Mouse (Mus musculus) limb, embryonic 12.5 days (tissue): ENCODE measurements at regions not wholly inside any gene's neighbourhood (a gene's known extent, or its start where the extent isn't known, plus 50 kb on each side); places are given as distances from the start of the nearest gene placed in this dataset.

Source experiments
- ATAC-seq: fragments of 200-750 bp; cut with Nextera tagmentation; 2 replicates; pipeline ENCODE4 v1.8.0; 2017; ENCODE audit warnings: low read depth, moderate TSS enrichment; ENCODE audit not compliant: insufficient number of reproducible peaks, insufficient read depth, low FRiP score, low TSS enrichment
- H3K27ac ChIP-seq: fragments of 300-500 bp; sonication (generic); 2 replicates; pipeline ENCODE4 v1.5.1; 2016; ENCODE audit warnings: mild to moderate bottlenecking, moderate library complexity
- H3K27me3 ChIP-seq: fragments of 300-500 bp; sonication (generic); 2 replicates; pipeline ENCODE4 v1.6.1; 2016; ENCODE audit warnings: mild to moderate bottlenecking, moderate library complexity
- H3K36me3 ChIP-seq: fragments of 300-500 bp; sonication (generic); 2 replicates; pipeline ENCODE4 v1.6.1; 2016; ENCODE audit warnings: mild to moderate bottlenecking, moderate library complexity
- H3K4me1 ChIP-seq: fragments of 300-500 bp; sonication (generic); replicated peaks from 2 replicates; pipeline ENCODE4 v1.6.1; 2016
- H3K4me2 ChIP-seq: fragments of 300-500 bp; sonication (generic); 2 replicates; pipeline ENCODE4 v1.6.1; 2016; ENCODE audit warnings: mild to moderate bottlenecking, moderate library complexity
- H3K4me3 ChIP-seq: fragments of 300-500 bp; sonication (generic); replicated peaks from 2 replicates; pipeline ENCODE4 v1.5.1; 2016; ENCODE audit warnings: mild to moderate bottlenecking
- H3K9ac ChIP-seq: fragments of 300-500 bp; sonication (generic); replicated peaks from 2 replicates; pipeline ENCODE4 v1.6.1; 2016; ENCODE audit warnings: mild to moderate bottlenecking, moderate library complexity
- H3K9me3 ChIP-seq: fragments of 300-500 bp; sonication (generic); 2 replicates; pipeline ENCODE4 v1.6.1; 2016; ENCODE audit warnings: mild to moderate bottlenecking, moderate library complexity
- WGBS: fragments of 180-500 bp; shearing (Covaris S2); methylation state at CpG from one replicate; pipeline ENCODE4 v1.1.7; 2016; 5-methylcytosine and 5-hydroxymethylcytosine counted together

GRCm38 (mm10) chr10:111420195-111420838 is 52.7 kb upstream of the Nap1l1 start:
- ATAC-seq: no peak
- H3K4me3 ChIP-seq: peak overlapping the region; percentile 30

GRCm38 (mm10) chr10:111422057-111422456 is 51.0 kb upstream of the Nap1l1 start:
- Histone ChIP-seq H3K4me3 (no peak overlapping the region), H3K36me3 (no peaks in the 10 kb centered on the region), H3K4me1 (peaks cover 16% of the 10 kb centered on the region), H3K4me2 (peak overlapping the region; percentile 30; the same call in 1 of the 2 replicates), H3K27ac (no peak overlapping the region), H3K9ac (no peak overlapping the region), H3K27me3 (no peaks in the 10 kb centered on the region), H3K9me3 (peaks cover 4% of the 10 kb centered on the region; the same call in 1 of the 2 replicates)
- 34% methylated on average over 6 of the region's 6 CpGs for WGBS
- no peak for ATAC-seq

More at GRCm38 (mm10) chr10:111420195-111420838, 52.7 kb upstream of the Nap1l1 start:
- Histone ChIP-seq H3K27me3 (no peaks in the 10 kb centered on the region), H3K27ac (no peak overlapping the region), H3K4me2 (peak overlapping the region; percentile 59), H3K36me3 (no peaks in the 10 kb centered on the region), H3K9ac (peak overlapping the region; percentile 40; the same call in 1 of the 2 replicates), H3K9me3 (no peaks in the 10 kb centered on the region), H3K4me1 (peaks cover 16% of the 10 kb centered on the region)
- WGBS: 15% methylated on average over 7 of the region's 7 CpGs

DNA sequence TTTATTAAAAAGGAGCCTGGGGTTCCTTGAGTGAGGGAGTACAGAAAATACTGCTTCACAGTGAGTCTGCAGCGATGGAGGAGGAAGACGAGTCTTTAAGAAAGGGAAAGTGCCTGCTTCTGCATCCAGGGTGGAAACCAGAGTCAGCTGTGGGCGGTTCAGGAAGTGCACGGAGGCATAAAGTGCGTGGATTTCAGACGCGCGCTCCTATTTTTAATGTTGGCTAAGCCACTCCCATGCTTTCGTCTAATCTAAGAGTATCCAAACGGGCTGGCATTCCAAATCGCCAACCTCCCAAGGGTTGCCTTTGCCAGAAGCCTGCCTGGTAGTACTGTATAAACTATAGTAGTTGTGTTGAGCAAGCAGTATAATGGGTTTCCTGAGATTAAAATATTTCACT is 50.4 kb upstream of the Nap1l1 start:
- H3K4me3 ChIP-seq: no peak overlapping the region
- H3K27ac ChIP-seq: no peak overlapping the region
- peaks cover 16% of the 10 kb centered on the region for H3K4me1 ChIP-seq
- H3K4me2 ChIP-seq: peak overlapping the region; percentile 30
- 54% methylated on average over 11 of the region's 11 CpGs for WGBS
- peaks cover 4% of the 10 kb centered on the region; the same call in 1 of the 2 replicates for H3K9me3 ChIP-seq
- H3K36me3 ChIP-seq: no peaks in the 10 kb centered on the region
- no peaks in the 10 kb centered on the region for H3K27me3 ChIP-seq
- no peak overlapping the region for H3K9ac ChIP-seq
- no peak for ATAC-seq
